Mouse (Mus musculus) kidney, postnatal 0 days (tissue): Measurements from ENCODE around the gene Sos1. TPM values are rescaled to one million over a fixed set of nuclear protein-coding genes. Genes with fewer than 3 reads are reported as not detected.

Experiments
- ATAC-seq: fragments of 200-750 bp; cut with Nextera tagmentation; replicated peaks from 2 replicates; pipeline ENCODE4 v1.8.0; 2017; ENCODE audit warnings: low read depth, moderate number of reproducible peaks, moderate TSS enrichment, moderate library complexity; ENCODE audit not compliant: low FRiP score
- DNase-seq: peaks from one replicate; pipeline ENCODE4 v3.0.0-alpha.2; 2016; ENCODE audit warnings: low spot score
- H3K27ac ChIP-seq: fragments of 300-500 bp; sonication (generic); 2 replicates; pipeline ENCODE4 v1.5.1; 2014; ENCODE audit warnings: mild to moderate bottlenecking
- H3K27me3 ChIP-seq: fragments of 300-500 bp; sonication (generic); 2 replicates; pipeline ENCODE4 v1.6.1; 2014; ENCODE audit warnings: low read length, mixed read lengths; ENCODE audit not compliant: insufficient read depth
- H3K36me3 ChIP-seq: fragments of 300-500 bp; sonication (generic); 2 replicates; pipeline ENCODE4 v1.6.1; 2014; ENCODE audit warnings: low read length, mixed read lengths; ENCODE audit not compliant: insufficient read depth
- H3K4me1 ChIP-seq: fragments of 300-500 bp; sonication (generic); replicated peaks from 2 replicates; pipeline ENCODE4 v1.6.1; 2014; ENCODE audit warnings: antibody characterized with exemption, low read length, mixed read lengths; ENCODE audit not compliant: insufficient read depth
- H3K4me2 ChIP-seq: fragments of 300-500 bp; sonication (generic); 2 replicates; pipeline ENCODE4 v1.6.1; 2014; ENCODE audit warnings: mild to moderate bottlenecking, low read length, moderate library complexity, mixed read lengths
- H3K4me3 ChIP-seq: fragments of 300-500 bp; sonication (generic); replicated peaks from 2 replicates; pipeline ENCODE4 v1.5.1; 2014; ENCODE audit warnings: low read depth, low read length
- H3K9ac ChIP-seq: fragments of 300-500 bp; sonication (generic); 2 replicates; pipeline ENCODE4 v1.6.1; 2014; ENCODE audit warnings: low read depth, low read length
- H3K9me3 ChIP-seq: fragments of 300-500 bp; sonication (generic); replicated peaks from 2 replicates; pipeline ENCODE4 v1.6.1; 2016; ENCODE audit warnings: low read length, inconsistent platforms, mixed read lengths
- CTCF ChIP-seq: IDR thresholded peaks from 2 replicates; pipeline ENCODE4 v1.5.1; 2016; ENCODE audit warnings: antibody characterized with exemption, low read depth, mild to moderate bottlenecking, moderate library complexity
- WGBS: fragments of 180-500 bp; shearing (Covaris S2); extraction: QIAGEN DNeasy Blood & Tissue Kit; methylation state at CpG from one replicate; pipeline ENCODE4 v1.1.7; 2014; 5-methylcytosine and 5-hydroxymethylcytosine counted together
- polyA plus RNA-seq: library from polyadenylated mRNA; unstranded; fragments of >200 nt; fragmentation: Nextera tagmentation; extraction: Ambion mirVana; gene quantifications from 2 replicates; pipeline ENCODE4 v1.2.1, GENCODE M21; 2015

Sos1 gene
- polyA plus RNA-seq, 1 experiment from 2014 or later: 4.8 TPM

- Histone ChIP-seq H3K27ac (no peak overlapping the region), H3K9me3 (no peaks in the 10 kb centered on the region), H3K9ac (no peak overlapping the region), H3K36me3 (no peaks in the 10 kb centered on the region), H3K4me3 (no peak overlapping the region), H3K27me3 (no peaks in the 10 kb centered on the region), H3K4me1 (no peaks in the 10 kb centered on the region), H3K4me2 (no peak overlapping the region)
- DNase-seq (peak; percentile 58), ATAC-seq (no peak)
- WGBS: 56% methylated on average over 3 of the region's 3 CpGs
- no peak for TF ChIP-seq CTCF
These were observed 8.7 kb upstream of the Sos1 start for GRCm38 (mm10) chr17:80488918-80489317.

GRCm38 (mm10) chr17:80485160-80485559, 4.9 kb upstream of the Sos1 start:
- no peak for TF ChIP-seq CTCF
- Histone ChIP-seq H3K4me1 (peaks cover 8% of the 10 kb centered on the region; the same call in 1 of the 2 replicates), H3K36me3 (no peaks in the 10 kb centered on the region), H3K4me3 (no peak overlapping the region), H3K27ac (no peak overlapping the region), H3K9ac (no peak overlapping the region), H3K9me3 (no peaks in the 10 kb centered on the region), H3K4me2 (no peak overlapping the region), H3K27me3 (no peaks in the 10 kb centered on the region)
- ATAC-seq (no peak), DNase-seq (no peak)
- 87% methylated on average over 5 of the region's 5 CpGs for WGBS

- no peaks in the 10 kb centered on the region for H3K9me3 ChIP-seq
- no peaks in the 10 kb centered on the region for H3K36me3 ChIP-seq
- peaks cover 16% of the 10 kb centered on the region for H3K4me1 ChIP-seq
- peak overlapping the region; percentile 86 for H3K4me3 ChIP-seq
- H3K9ac ChIP-seq: peak overlapping the region; percentile 97
- no peak for ATAC-seq
- no peaks in the 10 kb centered on the region for H3K27me3 ChIP-seq
- TF ChIP-seq CTCF: no peak
- 37% methylated on average over 7 of the region's 7 CpGs for WGBS
- H3K4me2 ChIP-seq: peak overlapping the region; percentile 66
- H3K27ac ChIP-seq: peak overlapping the region; percentile 98
- no peak for DNase-seq
These were observed 587 bp upstream of the Sos1 start for GRCm38 (mm10) chr17:80480855-80481224.

GRCm38 (mm10) chr17:80479295-80480030, 790 bp downstream of the Sos1 start:
- no peaks in the 10 kb centered on the region for H3K36me3 ChIP-seq
- H3K4me3 ChIP-seq: peak overlapping the region; percentile 86
- H3K9me3 ChIP-seq: no peaks in the 10 kb centered on the region
- H3K27ac ChIP-seq: peak overlapping the region; percentile 98
- H3K4me2 ChIP-seq: peak overlapping the region; percentile 66
- no peaks in the 10 kb centered on the region for H3K27me3 ChIP-seq
- DNase-seq: peak; percentile 67
- peaks cover 16% of the 10 kb centered on the region for H3K4me1 ChIP-seq
- H3K9ac ChIP-seq: peak overlapping the region; percentile 97
- no peak for TF ChIP-seq CTCF
- peak; percentile 61 for ATAC-seq
- WGBS: under 1% methylated on average over 70 of the region's 71 CpGs

- Histone ChIP-seq H3K27ac (no peak overlapping the region), H3K36me3 (no peaks in the 10 kb centered on the region), H3K9me3 (no peaks in the 10 kb centered on the region), H3K27me3 (no peaks in the 10 kb centered on the region), H3K4me3 (no peak overlapping the region), H3K4me1 (peaks cover 15% of the 10 kb centered on the region), H3K9ac (no peak overlapping the region), H3K4me2 (no peak overlapping the region)
- no peak for TF ChIP-seq CTCF
- ATAC-seq: no peak
- no peak for DNase-seq
- WGBS: 58% methylated on average over 2 of the region's 2 CpGs
These were observed 2.6 kb downstream of the Sos1 start for GRCm38 (mm10) chr17:80477679-80478078.

- Histone ChIP-seq H3K4me1 (peaks cover 8% of the 10 kb centered on the region; the same call in 1 of the 2 replicates), H3K4me3 (no peak overlapping the region), H3K9me3 (no peaks in the 10 kb centered on the region), H3K9ac (no peak overlapping the region), H3K4me2 (no peak overlapping the region), H3K27ac (no peak overlapping the region), H3K27me3 (no peaks in the 10 kb centered on the region), H3K36me3 (no peaks in the 10 kb centered on the region)
- WGBS: 66% methylated on average over 4 of the region's 4 CpGs
- no peak for DNase-seq
- no peak for ATAC-seq
- no peak for TF ChIP-seq CTCF
These were observed 3.8 kb downstream of the Sos1 start for GRCm38 (mm10) chr17:80476496-80476895.
